Mouse (Mus musculus) cerebellum, adult 2 months (tissue): ENCODE results near the gene Myo10.

Experiments used
- CTCF ChIP-seq: fragments of 200-500 bp; IDR thresholded peaks from 2 replicates; pipeline ENCODE4 v1.5.1; 2011; ENCODE audit warnings: low read depth, mild to moderate bottlenecking, control low read depth, low read length, moderate library complexity, borderline replicate concordance; ENCODE audit not compliant: insufficient read depth
- POLR2A ChIP-seq: fragments of 200-500 bp; IDR thresholded peaks from 2 replicates; pipeline ENCODE4 v1.6.1; 2011; ENCODE audit warnings: low read length, control low read depth, borderline replicate concordance; ENCODE audit not compliant: insufficient read depth

DNA sequence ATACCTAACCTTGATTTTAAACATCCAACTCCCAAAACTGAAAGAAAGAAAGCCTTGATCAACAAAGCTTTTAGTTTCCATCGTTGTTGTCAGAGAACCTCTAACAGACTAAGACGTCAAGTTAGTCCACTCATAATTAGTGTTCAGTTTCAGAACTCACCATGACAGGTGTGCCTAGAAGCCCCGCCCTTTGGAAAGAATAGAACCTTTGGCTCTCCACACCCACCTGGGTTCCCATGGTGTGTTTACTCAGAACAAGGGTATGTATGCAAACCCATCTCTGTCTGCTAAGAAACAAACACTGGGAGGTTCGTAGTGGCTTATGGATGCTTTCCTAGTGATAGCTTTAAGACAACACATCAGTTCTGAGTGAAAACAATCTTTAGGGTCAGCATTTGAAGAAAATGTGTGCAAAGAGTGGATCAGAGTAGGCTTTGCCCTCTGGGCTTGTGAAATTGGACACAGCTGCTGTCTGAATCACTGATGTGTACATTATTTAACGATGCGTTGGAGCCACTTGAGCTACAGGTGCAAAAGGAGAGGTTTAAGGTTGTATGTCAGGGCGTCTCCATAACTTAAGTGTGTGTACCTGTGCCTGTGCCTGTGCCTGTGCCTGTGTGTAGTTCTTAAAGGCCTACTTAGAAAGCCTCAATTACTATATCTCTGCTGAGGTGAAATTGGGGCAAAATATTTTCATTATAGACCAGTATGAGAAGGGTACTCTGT, 48.3 kb upstream of the Myo10 start:
- no peak for TF ChIP-seq CTCF
- TF ChIP-seq POLR2A = no peak
